Mouse (Mus musculus) MEL (cell line): ENCODE measurements around the gene Rbck1. TPM values are rescaled to one million over a fixed set of nuclear protein-coding genes. Genes with fewer than 3 reads are reported as not detected.
A peak's percentile ranks its signal among the peaks of the same experiment; 100 is the strongest.

Experiments used
- DNase-seq: peaks from one replicate; pipeline ENCODE4 v3.0.0; 2011; ENCODE audit warnings: low read depth, low spot score
- H3K27ac ChIP-seq: 2 replicates; pipeline ENCODE4 v1.5.1; 2012; ENCODE audit warnings: low read depth, mild to moderate bottlenecking, control low read depth, low read length, moderate library complexity; ENCODE audit not compliant: control insufficient read depth
- H3K27me3 ChIP-seq, 2 experiments: fragments of 150-350 bp in 1 of 2; sonication (generic) in 1 of 2; 2 replicates each; pipeline ENCODE4 v1.6.1; 2012; ENCODE audit warnings: low read length in 2 of 2, mild to moderate bottlenecking in 2 of 2, improper control_type of control experiment in 1 of 2, moderate library complexity in 1 of 2; ENCODE audit not compliant: insufficient read depth in 2 of 2, control insufficient read depth in 1 of 2
- H3K36me3 ChIP-seq, 2 experiments: 2 replicates each; pipeline ENCODE4 v1.6.1; 2012 to 2014; ENCODE audit warnings: low read length in 2 of 2, improper control_type of control experiment in 1 of 2, inconsistent platforms in 1 of 2, mild to moderate bottlenecking in 1 of 2; ENCODE audit not compliant: insufficient read depth in 2 of 2, control insufficient read depth in 1 of 2
- H3K4me1 ChIP-seq, 2 experiments: fragments of 150-350 bp in 1 of 2; sonication (generic) in 1 of 2; 2 replicates each; pipeline ENCODE4 v1.6.1; 2012; ENCODE audit warnings: low read length in 2 of 2, improper control_type of control experiment in 1 of 2, mild to moderate bottlenecking in 1 of 2; ENCODE audit not compliant: insufficient read depth in 2 of 2, control insufficient read depth in 1 of 2
- H3K4me3 ChIP-seq, 2 experiments: fragments of 150-350 bp in 1 of 2; sonication (generic) in 1 of 2; 2 replicates each; pipeline ENCODE4 v1.5.1; 2012; ENCODE audit warnings: low read depth in 2 of 2, low read length in 2 of 2, mild to moderate bottlenecking in 2 of 2, moderate library complexity in 2 of 2, control low read depth in 1 of 2, improper control_type of control experiment in 1 of 2; ENCODE audit not compliant: control insufficient read depth in 1 of 2, insufficient read depth in 1 of 2
- H3K79me2 ChIP-seq: 2 replicates; pipeline ENCODE4 v1.6.1; 2012; ENCODE audit warnings: mild to moderate bottlenecking, low read length, moderate library complexity; ENCODE audit not compliant: control insufficient read depth, poor library complexity, insufficient read depth
- H3K9ac ChIP-seq: 2 replicates; pipeline ENCODE4 v1.6.1; 2012; ENCODE audit warnings: low read depth, mild to moderate bottlenecking, control low read depth, low read length, moderate library complexity; ENCODE audit not compliant: control insufficient read depth, poor library complexity, severe bottlenecking
- H3K9me3 ChIP-seq: fragments of 150-350 bp; sonication (generic); replicated peaks from 2 replicates; pipeline ENCODE4 v1.6.1; 2012; ENCODE audit warnings: mild to moderate bottlenecking, low read length, improper control_type of control experiment, moderate library complexity; ENCODE audit not compliant: insufficient read depth
- CHD1 ChIP-seq: IDR thresholded peaks from 2 replicates; pipeline ENCODE4 v1.6.1; 2012; ENCODE audit warnings: low read depth, mild to moderate bottlenecking, inconsistent platforms, low read length, improper control_type of control experiment
- CHD2 ChIP-seq: IDR thresholded peaks from 2 replicates; pipeline ENCODE4 v1.6.1; 2011; ENCODE audit warnings: low read length, improper control_type of control experiment
- ELF1 ChIP-seq: IDR thresholded peaks from 2 replicates; pipeline ENCODE4 v1.6.1; 2014; ENCODE audit warnings: low read depth, mild to moderate bottlenecking, inconsistent platforms, low read length, improper control_type of control experiment, moderate library complexity
- GATA1 ChIP-seq: IDR thresholded peaks from 2 replicates; pipeline ENCODE4 v1.6.1; 2011; ENCODE audit warnings: low read depth, low read length, improper control_type of control experiment
- HCFC1 ChIP-seq: IDR thresholded peaks from 2 replicates; pipeline ENCODE4 v1.6.1; 2012; ENCODE audit warnings: low read depth, mild to moderate bottlenecking, inconsistent platforms, low read length, improper control_type of control experiment, moderate library complexity
- MYB ChIP-seq: IDR thresholded peaks from 2 replicates; pipeline ENCODE4 v1.6.1; 2011; ENCODE audit warnings: mild to moderate bottlenecking, low read depth, low read length, improper control_type of control experiment
- NRF1 ChIP-seq: IDR thresholded peaks from 2 replicates; pipeline ENCODE4 v1.6.1; 2014; ENCODE audit warnings: low read depth, mild to moderate bottlenecking, inconsistent platforms, low read length, improper control_type of control experiment, moderate library complexity; ENCODE audit not compliant: poor library complexity, insufficient read depth, severe bottlenecking
- POLR2AphosphoS2 ChIP-seq: IDR thresholded peaks from 2 replicates; pipeline ENCODE4 v1.6.1; 2011; ENCODE audit warnings: low read length, improper control_type of control experiment
- POLR2AphosphoS5 ChIP-seq: IDR thresholded peaks from 2 replicates; pipeline ENCODE4 v1.6.1; 2012; ENCODE audit warnings: low read depth, borderline replicate concordance, mild to moderate bottlenecking, inconsistent platforms, low read length, moderate library complexity, mixed read lengths
- SIN3A ChIP-seq: IDR thresholded peaks from 2 replicates; pipeline ENCODE4 v1.6.1; 2012; ENCODE audit warnings: low read length, improper control_type of control experiment, inconsistent platforms
- SMC3 ChIP-seq: IDR thresholded peaks from 2 replicates; pipeline ENCODE4 v1.6.1; 2011; ENCODE audit warnings: low read depth, low read length, improper control_type of control experiment
- TBP ChIP-seq: IDR thresholded peaks from 2 replicates; pipeline ENCODE4 v1.8.0; 2011; ENCODE audit warnings: low read depth, low read length, improper control_type of control experiment
- USF1 ChIP-seq: IDR thresholded peaks from 2 replicates; pipeline ENCODE4 v1.6.1; 2014; ENCODE audit warnings: low read depth, mild to moderate bottlenecking, inconsistent platforms, low read length, improper control_type of control experiment, moderate library complexity
- USF2 ChIP-seq, 2 experiments: IDR thresholded peaks; 2 replicates each; pipeline ENCODE4 v1.6.1; 2011 to 2012; ENCODE audit warnings: improper control_type of control experiment in 2 of 2, low read length in 2 of 2, borderline replicate concordance in 1 of 2, inconsistent platforms in 1 of 2, low read depth in 1 of 2, mild to moderate bottlenecking in 1 of 2; ENCODE audit not compliant: insufficient read depth in 1 of 2
- ZC3H11A ChIP-seq: IDR thresholded peaks from 2 replicates; pipeline ENCODE4 v1.6.1; 2012; ENCODE audit warnings: low read depth, mild to moderate bottlenecking, inconsistent platforms, low read length, improper control_type of control experiment
- ZNF384 ChIP-seq: IDR thresholded peaks from 2 replicates; pipeline ENCODE4 v1.6.1; 2012; ENCODE audit warnings: low read depth, mild to moderate bottlenecking, inconsistent platforms, low read length, improper control_type of control experiment
- polyA plus RNA-seq, 2 experiments: library from polyadenylated mRNA; stranded (reverse) in 1 of 2; unstranded in 1 of 2; fragments of >175 nt in 1 of 2; fragments of >200 nt in 1 of 2; gene quantifications; 2 replicates each; pipeline versions ENCODE4 v1.2.1 to v1.2.4; 2012; ENCODE audit warnings: low replicate concordance in 2 of 2, low read depth in 1 of 2; ENCODE audit not compliant: insufficient read length in 2 of 2, insufficient read depth in 1 of 2, missing spikeins in 1 of 2
- total RNA-seq: library from RNA; depleted of rRNA; stranded (reverse); fragments of 300-350 nt; gene quantifications from 2 replicates; pipeline ENCODE4 v1.2.3, GENCODE M21; 2012

The Rbck1 gene
- total and polyA plus RNA-seq, 3 experiments = 90.9 to 162 (median 92.1) TPM

- TF ChIP-seq POLR2AphosphoS5 (no peak), CHD2 (no peak), HCFC1 (peak; percentile 90), NRF1 (peak; percentile 48)
Measured at GRCm38 (mm10) chr2:152332101-152332825, at the start of gene Rbck1 (continued).

DNA sequence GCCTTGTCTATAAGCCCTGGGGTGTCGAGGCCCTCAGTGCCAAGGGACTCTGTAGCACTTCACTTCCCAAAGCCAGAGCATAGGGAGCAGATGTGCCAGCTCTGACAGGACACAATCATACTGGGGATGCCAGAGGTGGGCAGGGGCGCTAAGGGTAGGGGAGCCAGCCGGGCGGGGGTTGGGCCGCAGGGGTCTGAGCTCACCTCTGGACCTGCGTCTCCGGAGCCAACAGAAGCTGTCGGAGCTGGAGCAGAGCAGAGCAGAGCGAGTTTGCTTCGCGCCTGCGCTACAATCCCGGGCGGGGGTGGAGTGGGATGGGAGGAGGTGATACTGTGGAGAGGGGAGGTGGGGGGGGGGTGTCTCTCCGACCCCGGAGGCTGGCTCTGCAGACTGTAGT, 43.9 kb upstream of the Rbck1 start, which contains the start of gene Nrsn2:
TSS of gene Nrsn2 (minus strand) at position 294 of the 397 bp plus-strand sequence.
- TF ChIP-seq ZC3H11A (no peak), USF2 (IDR thresholded peaks at IDR 0.05; ENCODE audit: borderline replicate concordance in 1 of 2, insufficient read depth in 1 of 2, low read depth in 1 of 2, low read length in 2 of 2) (no peak), TBP (no peak), SIN3A (no peak), MYB (no peak), ZNF384 (no peak), SMC3 (no peak), CHD1 (no peak), GATA1 (no peak), ELF1 (no peak), HCFC1 (no peak), USF1 (no peak), POLR2AphosphoS2 (no peak)
- Histone ChIP-seq H3K27me3 (no peaks in the 10 kb centered on the region), H3K79me2 (no peaks in the 10 kb centered on the region), H3K9ac (no peak within 1 kb of the TSS), H3K4me1 (peaks cover 9 to 15% of the 10 kb centered on the region in 2 experiments), H3K4me3 (no peak within 1 kb of the TSS), H3K36me3 (peaks cover 0 to 11% of the 10 kb centered on the region in 2 experiments; a peak in 2 of 4 replicates), H3K9me3 (no peaks in the 10 kb centered on the region), H3K27ac (no peak within 1 kb of the TSS)
- DNase-seq = no peak
